Mouse (Mus musculus) frontal cortex, adult 2 months (tissue): ENCODE measurements around the gene Zfp426. TPM values are rescaled to one million over a fixed set of nuclear protein-coding genes. Genes with fewer than 3 reads are reported as not detected.

Source experiments
- DNase-seq, 2 experiments: peaks; one replicate each; pipeline ENCODE4 v3.0.0; 2022; ENCODE audit warnings: low spot score in 1 of 2; ENCODE audit errors: extremely low spot score in 1 of 2
- polyA plus RNA-seq: library from polyadenylated mRNA; depleted of rRNA; stranded (reverse); fragments of >200 nt; gene quantifications from 2 replicates; pipeline ENCODE4 v1.2.3, GENCODE M21; 2012; rRNA removed

Zfp426 gene
- 17.3 and 20.1 TPM in 2 replicates for polyA plus RNA-seq

DNA sequence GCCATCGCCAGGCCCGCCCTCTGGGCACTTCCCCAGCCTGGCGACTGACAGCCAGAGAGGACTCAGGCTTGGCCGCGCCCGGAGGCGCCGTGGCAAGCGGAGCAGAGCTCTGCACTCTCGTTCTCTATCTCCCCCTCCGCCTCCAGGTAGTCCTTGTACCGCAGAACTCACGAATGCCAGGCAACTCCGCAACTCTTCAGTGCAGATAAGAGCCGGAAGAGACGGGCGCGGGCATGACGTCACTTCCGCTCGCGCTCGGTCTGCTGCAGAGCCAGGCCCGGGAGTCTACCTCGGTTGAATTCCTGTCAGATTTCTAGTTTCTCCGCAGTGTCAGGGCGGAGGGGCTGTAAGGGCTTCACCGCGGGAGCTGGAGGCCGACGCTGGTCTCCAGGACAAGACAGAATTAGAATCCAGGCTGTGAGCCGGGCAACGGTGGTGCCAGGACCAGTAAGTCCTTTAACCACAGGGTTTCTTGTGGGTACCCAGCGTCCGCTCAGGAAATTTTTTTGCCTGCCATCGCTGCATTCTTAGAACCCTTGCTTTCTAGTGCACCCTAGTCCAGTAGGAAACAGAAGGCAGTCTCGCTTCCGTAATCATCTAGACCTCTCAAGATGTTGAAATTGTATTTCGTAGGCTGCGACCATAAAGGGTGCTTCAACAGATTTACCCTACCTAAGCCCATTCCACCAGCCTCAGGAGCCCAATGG is at the start of gene Zfp426:
Zfp426 (minus strand) TSS at position 220 of the 707 bp plus-strand sequence.
- DNase-seq: peak; percentile 78 to 90

DNA sequence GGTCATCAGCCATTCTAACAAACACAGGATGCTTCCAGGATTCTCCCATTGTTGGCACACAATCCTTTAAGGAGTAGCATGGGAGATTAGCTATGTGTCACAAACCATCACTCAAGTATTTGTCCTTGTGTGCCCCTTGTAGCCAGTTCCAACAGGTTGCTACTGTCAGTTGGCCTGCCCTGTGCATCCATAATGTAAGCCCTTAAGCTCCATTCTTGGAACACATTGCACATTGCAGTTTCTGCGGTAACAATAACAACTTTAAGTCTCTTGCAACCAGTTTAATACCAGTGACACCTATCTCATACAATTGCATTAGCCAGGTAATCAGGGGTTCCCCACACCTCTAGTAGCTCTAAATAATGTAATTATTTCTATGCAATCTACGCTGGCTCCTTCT is 44.1 kb upstream of the Zfp426 start:
- no peak for DNase-seq

DNA sequence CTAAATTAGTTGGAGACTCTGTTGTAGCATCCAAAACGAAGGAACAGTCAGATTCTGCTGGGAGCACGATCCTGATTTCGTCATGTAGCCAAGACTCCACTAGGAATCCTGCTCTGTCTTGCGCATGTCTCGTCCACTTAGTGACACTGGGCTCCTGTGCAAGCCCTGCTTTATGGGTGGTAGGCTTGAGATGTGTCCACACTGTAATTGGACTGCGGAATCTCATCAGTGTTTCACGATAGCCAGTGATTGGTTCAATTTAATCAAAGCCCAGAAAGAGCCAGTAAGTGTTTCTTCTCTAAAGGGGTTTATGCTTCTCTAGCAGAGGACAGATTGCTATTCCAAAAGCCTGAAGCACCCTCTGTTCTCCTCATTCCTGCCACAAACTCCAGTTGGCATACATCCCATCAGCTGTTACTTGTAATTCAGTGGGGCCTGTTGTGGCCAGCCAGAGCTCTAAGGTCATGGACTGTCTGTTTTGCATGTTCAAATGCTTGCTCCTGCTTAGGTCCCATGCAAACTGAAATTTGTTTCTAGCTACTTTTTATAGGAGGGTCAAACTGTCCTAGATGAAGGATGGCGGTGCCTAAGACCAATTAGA is 41.9 kb upstream of the Zfp426 start:
- peak in 1 of 2 experiments; percentile 20 for DNase-seq

DNA sequence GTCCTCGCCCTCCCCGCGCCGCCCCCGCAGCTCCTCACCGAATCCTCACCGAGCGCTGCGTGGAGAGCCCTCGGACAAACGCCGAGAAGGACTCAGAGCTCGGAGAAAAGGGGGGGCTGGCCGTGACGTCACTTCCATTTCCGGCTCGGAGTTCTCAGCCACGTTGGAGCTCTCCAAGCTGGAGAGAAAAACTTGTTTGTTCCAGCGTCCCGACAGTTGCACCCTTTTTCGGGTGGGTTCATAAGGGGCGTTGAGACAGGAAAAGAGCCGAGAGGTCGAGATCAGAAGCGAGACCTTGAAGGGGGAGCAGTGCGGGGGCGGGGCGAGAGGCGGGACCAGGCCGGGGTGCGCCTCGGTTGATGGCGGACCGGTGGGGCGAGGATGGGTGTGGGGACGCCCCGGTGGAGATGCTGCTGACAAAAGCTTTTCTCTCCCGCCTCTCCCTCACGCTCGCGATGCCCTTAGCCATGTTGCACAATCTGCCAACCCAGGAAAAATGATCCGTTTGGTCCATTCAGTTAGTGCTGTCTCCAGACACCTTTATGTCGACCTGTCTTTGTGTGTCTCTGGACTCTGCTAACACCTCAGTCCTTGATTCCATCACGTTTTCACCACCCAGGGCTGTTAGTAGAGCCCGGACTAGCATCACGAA is 28.9 kb upstream of the Zfp426 start, which contains the start of gene Zfp266:
Zfp266 (minus strand) TSS at position 112 of the 652 bp plus-strand sequence.
- peak; percentile 79 to 94 for DNase-seq

DNA sequence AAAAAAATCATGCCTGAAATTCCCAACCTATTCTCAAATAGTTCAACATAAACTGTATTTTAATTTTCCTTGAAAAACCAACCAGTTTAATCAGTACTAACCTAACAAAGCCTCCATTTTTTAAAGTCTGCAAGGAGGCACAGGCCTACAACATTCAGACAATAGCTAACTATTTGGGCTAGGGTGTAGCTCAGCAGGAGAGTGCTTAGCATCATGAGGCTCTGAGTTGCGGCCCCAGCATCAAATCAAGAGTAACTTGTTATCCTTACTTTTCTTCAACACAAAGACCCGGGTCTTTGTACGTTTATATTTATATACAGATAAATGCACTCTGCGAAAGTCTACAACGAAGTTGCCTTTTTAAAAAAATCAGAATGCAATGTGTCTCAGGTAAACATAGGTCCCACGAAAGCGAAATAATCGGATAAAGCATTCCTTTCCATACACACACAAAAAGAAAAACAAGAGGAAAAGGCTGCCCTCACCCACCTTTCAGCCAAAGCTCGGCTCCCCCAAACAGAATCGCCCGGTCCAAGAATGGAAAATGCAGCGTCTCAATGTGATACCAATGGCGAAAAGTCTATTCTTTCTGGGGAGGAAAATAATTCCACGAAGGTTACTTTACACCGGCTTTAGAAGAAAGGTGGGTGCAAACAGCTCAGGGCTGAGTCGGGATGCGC is 28.1 kb upstream of the Zfp426 start:
- DNase-seq: peak in 1 of 2 experiments; percentile 17

DNA sequence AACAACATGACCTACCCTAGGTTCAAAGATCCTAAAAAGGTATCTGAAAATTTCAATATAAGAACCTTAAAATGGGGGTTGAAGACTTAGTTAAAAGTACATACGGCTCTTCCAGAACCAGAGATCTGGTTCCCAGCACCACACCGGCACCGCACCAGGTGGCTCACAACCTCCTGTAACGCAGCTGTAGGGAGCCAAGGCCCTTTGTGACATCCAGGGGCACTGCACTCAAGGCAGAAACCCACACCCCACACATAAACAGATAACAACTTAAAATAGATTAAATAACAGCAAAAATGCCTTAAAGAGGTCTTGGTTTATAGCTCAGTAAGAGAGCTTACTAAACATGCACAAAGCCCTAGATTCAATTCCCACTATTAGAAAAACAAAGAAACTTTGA is 27.4 kb upstream of the Zfp426 start:
- DNase-seq: no peak

DNA sequence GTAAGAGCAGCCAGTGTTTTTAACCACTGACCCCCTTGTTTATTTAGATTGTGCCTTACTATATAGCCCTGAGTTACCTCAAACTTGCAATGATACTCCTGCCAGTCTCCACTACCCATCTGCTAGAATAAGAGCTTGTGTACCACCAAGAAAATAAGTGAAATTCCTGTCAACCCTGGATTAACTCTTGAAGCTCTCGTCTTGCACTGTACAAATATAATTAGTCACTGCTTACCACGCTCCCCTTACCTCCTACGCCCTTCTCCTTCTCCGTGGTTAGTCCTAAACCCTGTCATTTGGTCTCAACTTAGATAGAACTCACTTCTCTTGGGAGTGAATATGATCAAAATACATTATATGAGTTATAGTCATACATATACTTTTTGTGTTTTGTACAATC is 26.2 kb upstream of the Zfp426 start:
- DNase-seq: no peak

DNA sequence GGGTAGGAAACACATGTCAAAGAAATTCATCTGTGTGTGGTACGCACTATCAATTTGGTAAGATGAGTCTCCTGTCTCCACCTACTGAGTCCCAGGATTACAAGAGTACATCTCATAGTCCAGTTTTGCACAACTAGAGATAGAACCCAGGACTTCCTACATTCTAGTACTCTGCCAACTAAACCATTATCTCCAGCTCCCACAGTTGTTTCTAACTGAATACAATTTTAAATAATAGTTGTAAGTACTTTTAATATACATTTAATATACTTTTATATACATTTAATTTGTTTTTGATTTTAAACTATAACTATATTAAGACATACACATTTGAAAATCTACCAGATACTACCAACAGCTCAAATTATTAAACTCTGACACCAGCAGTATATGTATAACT is 25.2 kb upstream of the Zfp426 start:
- DNase-seq: no peak

DNA sequence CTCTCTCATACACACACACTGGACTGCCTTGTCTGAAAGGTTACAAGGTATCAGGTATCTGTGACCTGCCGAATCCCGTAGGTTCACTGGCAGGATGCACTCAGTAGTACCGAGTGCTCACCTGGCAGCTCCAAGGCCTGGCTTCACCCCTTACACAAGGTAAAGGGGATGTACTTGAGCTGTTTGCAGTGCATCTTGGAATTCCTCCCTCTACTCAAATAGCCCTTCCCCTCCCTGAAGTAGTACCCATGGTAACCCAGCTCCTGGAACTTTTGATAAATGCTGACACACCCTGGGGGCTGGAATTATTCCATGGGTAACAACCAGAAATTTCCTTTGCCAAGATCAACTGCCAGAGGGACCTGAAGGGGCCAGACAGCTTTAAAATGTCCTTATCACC is 21.5 kb upstream of the Zfp426 start:
- no peak for DNase-seq

DNA sequence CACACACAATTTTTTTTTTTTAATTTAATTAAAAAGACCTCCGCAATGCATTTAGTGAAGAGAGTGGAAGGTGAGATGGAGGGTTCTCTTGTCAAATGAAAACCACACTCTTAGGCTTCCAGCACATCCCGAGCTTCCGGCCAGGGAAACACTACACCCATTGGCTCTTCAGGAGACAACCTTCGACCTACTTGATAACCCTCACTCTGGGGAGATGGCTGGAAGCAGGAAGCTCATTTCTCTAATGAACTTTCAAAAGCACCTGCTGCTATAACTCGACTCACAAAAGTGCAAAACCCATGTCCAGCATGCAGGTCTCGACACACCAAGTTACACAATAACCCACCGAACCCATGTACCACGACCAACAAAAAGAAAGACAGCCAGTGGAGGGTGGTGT is 20.2 kb upstream of the Zfp426 start:
- DNase-seq: no peak

DNA sequence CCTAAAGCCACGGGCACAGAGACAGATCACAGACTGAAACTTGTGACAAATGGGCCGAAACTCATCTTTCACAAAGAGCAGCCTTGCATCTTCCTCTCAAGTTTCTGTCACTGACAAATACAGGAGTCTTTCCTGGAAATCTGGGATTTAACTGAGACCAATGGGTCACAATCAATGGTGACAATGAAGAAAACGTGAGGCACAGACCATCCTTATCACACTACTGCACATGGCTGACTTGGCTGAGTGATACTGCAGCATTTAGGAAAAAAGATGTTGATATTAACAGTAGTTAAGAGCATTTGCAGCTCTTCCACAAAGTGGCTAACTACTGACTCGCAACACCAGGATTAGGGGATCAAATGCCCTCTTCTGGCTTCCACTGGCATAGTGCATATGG is 19.1 kb upstream of the Zfp426 start:
- DNase-seq: no peak

DNA sequence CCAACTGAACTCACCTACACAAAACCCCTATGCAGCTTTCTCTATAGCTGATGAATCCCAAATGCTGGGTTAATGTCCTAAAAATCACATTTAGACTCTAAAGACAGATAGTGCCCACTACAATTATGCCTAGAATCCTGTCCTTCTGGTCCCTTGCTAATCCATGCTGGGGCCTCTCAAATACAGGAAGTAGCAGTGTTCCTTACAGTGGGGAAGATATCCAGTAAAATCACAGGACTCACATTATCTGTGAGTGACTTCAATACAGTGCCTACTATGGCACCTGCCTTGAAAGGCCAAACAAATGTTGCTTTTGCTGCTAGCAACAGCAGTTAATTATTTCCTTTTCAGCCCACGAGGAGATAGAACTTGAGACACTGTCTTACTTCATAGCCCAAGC is 17.8 kb upstream of the Zfp426 start:
- no peak for DNase-seq

DNA sequence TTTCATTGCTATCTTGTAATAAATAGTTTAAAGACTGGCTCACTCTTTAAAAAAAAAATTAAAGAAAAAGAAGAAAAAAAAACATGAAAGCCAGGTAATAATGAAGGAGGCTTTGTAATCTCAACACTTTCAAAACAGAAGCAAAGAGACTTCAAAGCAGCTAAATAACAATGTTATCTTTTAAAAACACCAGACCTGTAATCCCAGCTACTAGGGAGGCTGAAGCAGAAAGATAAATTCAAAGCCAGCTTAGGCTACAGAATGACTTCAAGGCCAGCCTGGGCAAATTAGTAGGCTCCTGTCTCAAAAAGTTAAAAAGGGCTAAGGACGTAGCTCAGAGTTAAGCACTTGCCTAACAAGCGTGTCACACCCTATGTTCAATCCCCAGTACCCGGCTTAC is 17.1 kb upstream of the Zfp426 start:
- no peak for DNase-seq

DNA sequence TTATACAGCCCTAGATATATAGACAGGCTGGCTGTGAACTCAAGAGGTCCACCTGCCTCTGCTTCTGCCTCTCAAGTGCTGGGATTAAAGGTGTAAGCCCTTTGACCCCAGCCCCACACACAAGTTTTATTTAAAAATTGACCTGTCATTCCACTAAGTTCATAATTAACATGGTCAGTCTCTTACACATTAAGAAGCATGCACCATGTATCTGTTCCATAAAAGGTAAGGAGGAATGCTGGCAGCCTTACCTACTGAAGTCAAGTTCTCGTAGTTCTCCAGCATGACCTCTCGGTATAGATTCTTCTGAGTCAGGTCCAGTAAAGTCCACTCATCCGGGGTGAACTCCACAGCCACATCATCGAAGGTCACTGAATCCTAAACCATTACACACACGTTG is 12.3 kb upstream of the Zfp426 start:
- no peak for DNase-seq

DNA sequence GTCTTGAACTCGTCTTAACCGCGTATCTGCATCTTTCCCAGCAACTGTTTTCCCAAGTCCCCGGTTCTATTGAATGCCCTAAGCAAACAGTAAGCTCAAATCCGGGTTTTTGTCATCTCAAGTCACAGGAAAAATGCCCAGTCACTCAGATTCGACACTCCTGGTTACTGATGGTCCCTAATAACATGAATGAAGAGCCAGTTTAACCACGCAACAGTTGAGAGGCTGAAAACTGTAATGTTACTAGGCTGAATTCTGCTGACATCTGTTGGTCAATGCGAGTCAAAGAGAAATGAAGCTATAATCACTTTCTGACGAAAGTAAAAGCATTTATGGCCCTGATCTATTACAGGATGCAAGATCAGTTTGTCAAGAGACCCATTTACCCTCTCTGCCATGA is 735 bp upstream of the Zfp426 start:
- DNase-seq: peak in 1 of 2 experiments; percentile 34

DNA sequence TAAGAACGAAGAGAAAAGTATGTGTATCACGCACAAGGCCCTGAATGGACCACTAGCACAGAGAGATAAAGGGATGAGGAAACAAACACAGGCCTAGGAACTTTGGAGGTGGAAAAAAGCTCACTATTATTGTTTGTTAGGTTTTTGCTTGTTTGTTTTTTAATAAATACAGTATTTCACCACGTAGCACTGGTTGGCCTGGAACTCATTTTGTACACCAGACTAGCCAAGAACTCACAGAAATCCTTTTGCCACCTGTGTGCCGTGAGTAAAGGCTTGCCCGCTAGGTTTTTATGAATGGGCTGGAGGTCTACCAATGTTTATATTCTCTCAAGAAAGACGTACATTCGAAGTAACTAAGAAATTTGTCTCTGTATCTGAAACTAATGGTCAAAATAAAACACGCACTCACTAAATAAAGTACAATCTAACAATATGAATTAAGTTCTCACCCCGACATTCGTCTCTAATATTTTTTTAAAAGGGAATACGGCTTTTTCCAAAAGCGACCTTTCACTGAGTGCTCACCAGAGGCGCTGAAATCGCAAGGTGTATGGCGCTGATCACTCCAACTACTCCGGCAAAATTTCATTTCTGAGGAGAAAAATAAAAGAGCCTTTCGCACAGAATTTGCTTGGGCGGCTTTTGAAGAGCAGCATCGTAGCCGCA is 554 bp downstream of the Zfp426 start:
- DNase-seq: no peak

DNA sequence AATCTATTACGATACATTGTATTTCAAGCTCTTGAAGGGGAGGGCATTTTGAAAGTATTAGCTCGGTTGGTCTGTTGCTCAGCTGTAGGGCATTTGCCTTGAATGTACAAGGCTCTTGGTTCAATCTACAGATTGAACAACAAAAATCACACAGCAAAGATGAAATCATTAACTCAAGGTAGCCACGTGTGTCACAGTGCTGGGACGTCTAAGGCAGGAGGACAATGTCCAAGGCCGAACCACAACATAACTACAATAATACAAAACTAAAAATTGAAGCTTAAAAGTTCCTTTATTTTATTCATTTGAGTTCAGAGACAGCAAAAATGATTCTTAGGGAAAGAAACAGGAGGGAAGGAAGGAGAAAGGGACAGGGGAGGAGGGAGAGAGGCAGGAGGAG is 3.0 kb downstream of the Zfp426 start:
- DNase-seq: no peak

DNA sequence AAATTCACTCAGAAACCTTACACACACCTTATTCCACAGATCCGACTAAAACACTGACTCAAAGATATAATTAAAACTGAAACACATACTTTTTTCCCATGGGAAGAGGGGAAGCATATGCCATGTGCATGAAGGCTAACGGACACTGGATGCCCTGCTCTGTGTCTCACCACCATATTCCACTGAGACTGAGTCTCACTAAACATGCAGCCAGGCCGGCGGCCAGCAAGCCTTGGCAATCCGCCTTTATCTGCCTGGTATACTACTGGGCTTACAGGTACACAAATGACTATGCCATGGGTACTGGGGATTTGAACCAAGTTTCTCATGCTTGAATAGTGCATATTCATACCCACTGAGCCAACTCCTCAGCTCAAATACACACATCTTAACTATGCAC is 13.2 kb downstream of the Zfp426 start:
- no peak for DNase-seq

DNA sequence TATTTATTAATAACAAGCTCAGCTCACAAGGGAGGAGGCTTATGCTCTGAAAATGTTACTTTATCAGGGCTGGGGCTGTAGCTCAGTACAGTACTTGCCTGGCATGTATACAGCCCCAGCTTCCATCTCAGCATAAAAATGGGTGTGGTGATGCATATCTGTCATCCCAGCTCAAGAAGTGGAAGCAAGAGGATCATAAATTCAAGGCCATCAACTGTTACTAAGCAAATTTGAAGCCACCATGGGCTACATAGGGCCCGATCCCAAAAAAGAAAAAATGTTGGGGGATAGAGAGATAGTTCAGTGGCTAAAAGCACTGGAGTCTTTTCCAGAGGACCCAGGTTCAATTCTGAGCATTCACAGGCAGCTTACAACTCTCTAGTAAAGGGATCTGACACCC is 15.9 kb downstream of the Zfp426 start:
- DNase-seq: no peak

DNA sequence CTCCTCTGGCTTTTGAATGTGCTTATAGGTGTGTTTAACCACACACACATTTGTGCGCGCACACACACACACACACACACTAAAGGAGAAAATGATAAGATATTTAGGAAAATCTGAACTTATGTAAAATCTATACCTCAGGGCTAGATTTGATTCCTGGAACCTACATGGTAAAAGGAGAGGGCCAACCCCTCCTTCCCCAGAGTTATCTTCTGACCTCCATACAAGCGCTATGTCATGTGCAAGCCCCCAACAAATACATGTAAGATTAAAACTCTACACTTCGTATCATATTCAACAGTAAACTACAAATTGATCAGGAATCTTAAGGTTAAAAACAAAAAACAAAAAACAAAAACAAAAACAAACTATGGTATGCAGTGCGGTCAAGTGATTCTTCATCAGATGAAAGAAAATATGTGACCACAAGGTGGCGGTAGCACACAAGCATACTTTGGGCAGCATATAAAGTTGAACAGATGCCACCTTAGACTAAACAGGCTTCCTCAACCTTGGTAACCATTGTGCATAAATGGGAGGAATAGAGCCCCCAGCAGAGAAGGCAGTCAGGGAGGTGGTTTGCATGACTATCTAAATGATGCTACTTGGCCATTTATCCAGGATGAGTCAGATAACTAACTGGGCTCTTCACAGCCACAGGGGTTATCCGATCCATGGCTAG is 25.6 kb downstream of the Zfp426 start:
- peak; percentile 19 to 87 for DNase-seq
